Mouse (Mus musculus): ENCODE results near the gene Olfr524. TPM values are rescaled to one million over a fixed set of nuclear protein-coding genes. Genes with fewer than 3 reads are reported as not detected.

Olfr524 gene
- total and polyA plus RNA-seq, 2 experiments from 2014 or later, result not detected

GRCm38 (mm10) chr7:140184206-140184605 lies 21.6 kb downstream of the Olfr524 start:
- H3K9ac ChIP-seq (replicated peaks; ENCODE audit: low read depth, low read length), result no peak overlapping the region
- no peaks in the 10 kb centered on the region for H3K4me1 ChIP-seq (ENCODE audit: control insufficient read depth, insufficient read depth)
- H3K4me2 ChIP-seq (ENCODE audit: low read depth, low read length), result no peak overlapping the region
- no peak for ATAC-seq (ENCODE audit: insufficient read depth, low read depth)
- no peaks in the 10 kb centered on the region for H3K27me3 ChIP-seq (ENCODE audit: control insufficient read depth, insufficient read depth, low read length)
- TF ChIP-seq EP300 (IDR thresholded peaks at IDR 0.05; ENCODE audit: low read depth) (no peak), CTCF (IDR thresholded peaks at IDR 0.05; ENCODE audit: low read depth) (no peak)
- WGBS, result 74% methylated on average over 4 of the region's 4 CpGs
- no peak overlapping the region for H3K4me3 ChIP-seq (ENCODE audit: low read depth, low read length)
- H3K36me3 ChIP-seq (replicated peaks; ENCODE audit: control insufficient read depth, insufficient read depth, low read length), result no peaks in the 10 kb centered on the region
- no peak overlapping the region for H3K27ac ChIP-seq (ENCODE audit: low read depth)
- no peaks in the 10 kb centered on the region for H3K9me3 ChIP-seq (replicated peaks; ENCODE audit: control insufficient read depth, low read length)
- no peak for DNase-seq (ENCODE audit: low spot score)

GRCm38 (mm10) chr7:140180692-140181091 lies 25.1 kb downstream of the Olfr524 start:
- 68% methylated on average over 2 of the region's 2 CpGs for WGBS

GRCm38 (mm10) chr7:140179176-140179575 lies 26.6 kb downstream of the Olfr524 start:
- H3K4me3 ChIP-seq (ENCODE audit: low read depth, low read length), result no peak overlapping the region
- H3K27ac ChIP-seq (ENCODE audit: low read depth), result no peak overlapping the region
- no peaks in the 10 kb centered on the region for H3K27me3 ChIP-seq (ENCODE audit: control insufficient read depth, insufficient read depth, low read length)
- 87% methylated on average over 2 of the region's 2 CpGs for WGBS
- ATAC-seq (ENCODE audit: insufficient read depth, low read depth), result no peak
- H3K9ac ChIP-seq (replicated peaks; ENCODE audit: low read depth, low read length), result no peak overlapping the region
- no peak for DNase-seq (ENCODE audit: low spot score)
- H3K9me3 ChIP-seq (replicated peaks; ENCODE audit: control insufficient read depth, low read length), result no peaks in the 10 kb centered on the region
- TF ChIP-seq CTCF (IDR thresholded peaks at IDR 0.05; ENCODE audit: low read depth) (no peak), EP300 (IDR thresholded peaks at IDR 0.05; ENCODE audit: low read depth) (no peak)
- no peaks in the 10 kb centered on the region for H3K4me1 ChIP-seq (ENCODE audit: control insufficient read depth, insufficient read depth)
- no peaks in the 10 kb centered on the region for H3K36me3 ChIP-seq (replicated peaks; ENCODE audit: control insufficient read depth, insufficient read depth, low read length)
- no peak overlapping the region for H3K4me2 ChIP-seq (ENCODE audit: low read depth, low read length)

More at GRCm38 (mm10) chr7:140180692-140181091, 25.1 kb downstream of the Olfr524 start:
- no peak for DNase-seq (ENCODE audit: low spot score)
- no peaks in the 10 kb centered on the region for H3K27me3 ChIP-seq (ENCODE audit: control insufficient read depth, insufficient read depth, low read length)
- H3K4me3 ChIP-seq (ENCODE audit: low read depth, low read length), result no peak overlapping the region
- no peaks in the 10 kb centered on the region for H3K4me1 ChIP-seq (ENCODE audit: control insufficient read depth, insufficient read depth)
- H3K27ac ChIP-seq (ENCODE audit: low read depth), result no peak overlapping the region
- no peak overlapping the region for H3K4me2 ChIP-seq (ENCODE audit: low read depth, low read length)
- no peak overlapping the region for H3K9ac ChIP-seq (replicated peaks; ENCODE audit: low read depth, low read length)
- ATAC-seq (ENCODE audit: insufficient read depth, low read depth), result no peak
- H3K9me3 ChIP-seq (replicated peaks; ENCODE audit: control insufficient read depth, low read length), result no peaks in the 10 kb centered on the region
- TF ChIP-seq EP300 (IDR thresholded peaks at IDR 0.05; ENCODE audit: low read depth) (no peak), CTCF (IDR thresholded peaks at IDR 0.05; ENCODE audit: low read depth) (no peak)
- H3K36me3 ChIP-seq (replicated peaks; ENCODE audit: control insufficient read depth, insufficient read depth, low read length), result no peaks in the 10 kb centered on the region

GRCm38 (mm10) chr7:140172936-140173335 lies 32.8 kb downstream of the Olfr524 start, which contains the start of gene Olfr523:
Gene Olfr523, plus strand, starts transcription at chr7:140173217.
- Histone ChIP-seq H3K4me3 (ENCODE audit: low read depth, low read length) (no peak within 1 kb of the TSS), H3K27ac (ENCODE audit: low read depth) (no peak within 1 kb of the TSS), H3K9ac (replicated peaks; ENCODE audit: low read depth, low read length) (no peak within 1 kb of the TSS), H3K27me3 (ENCODE audit: control insufficient read depth, insufficient read depth, low read length) (no peaks in the 10 kb centered on the region), H3K9me3 (replicated peaks; ENCODE audit: control insufficient read depth, low read length) (no peaks in the 10 kb centered on the region), H3K4me1 (ENCODE audit: control insufficient read depth, insufficient read depth) (no peaks in the 10 kb centered on the region), H3K4me2 (ENCODE audit: low read depth, low read length) (no peak within 1 kb of the TSS), H3K36me3 (replicated peaks; ENCODE audit: control insufficient read depth, insufficient read depth, low read length) (no peaks in the 10 kb centered on the region)
- DNase-seq (ENCODE audit: low spot score) (no peak), ATAC-seq (ENCODE audit: insufficient read depth, low read depth) (no peak)
- 25% methylated on average over 1 of the region's 1 CpGs for WGBS
- no peak for TF ChIP-seq CTCF (IDR thresholded peaks at IDR 0.05; ENCODE audit: low read depth)
- TF ChIP-seq EP300 (IDR thresholded peaks at IDR 0.05; ENCODE audit: low read depth), result no peak

- TF ChIP-seq CTCF (IDR thresholded peaks at IDR 0.05; ENCODE audit: low read depth), result no peak
- TF ChIP-seq EP300 (IDR thresholded peaks at IDR 0.05; ENCODE audit: low read depth), result no peak
- ATAC-seq (ENCODE audit: insufficient read depth, low read depth), result no peak
- no peak for DNase-seq (ENCODE audit: low spot score)
- Histone ChIP-seq H3K4me1 (ENCODE audit: control insufficient read depth, insufficient read depth) (no peaks in the 10 kb centered on the region), H3K27ac (ENCODE audit: low read depth) (no peak overlapping the region), H3K9me3 (replicated peaks; ENCODE audit: control insufficient read depth, low read length) (no peaks in the 10 kb centered on the region), H3K4me2 (ENCODE audit: low read depth, low read length) (no peak overlapping the region), H3K27me3 (ENCODE audit: control insufficient read depth, insufficient read depth, low read length) (no peaks in the 10 kb centered on the region), H3K9ac (replicated peaks; ENCODE audit: low read depth, low read length) (no peak overlapping the region), H3K4me3 (ENCODE audit: low read depth, low read length) (no peak overlapping the region), H3K36me3 (replicated peaks; ENCODE audit: control insufficient read depth, insufficient read depth, low read length) (no peaks in the 10 kb centered on the region)
- WGBS, result 83% methylated on average over 3 of the region's 3 CpGs
These were observed 34.9 kb downstream of the Olfr524 start for GRCm38 (mm10) chr7:140170863-140171262.

GRCm38 (mm10) chr7:140169386-140169785 lies 36.4 kb downstream of the Olfr524 start:
- Histone ChIP-seq H3K27ac (ENCODE audit: low read depth) (no peak overlapping the region), H3K9me3 (replicated peaks; ENCODE audit: control insufficient read depth, low read length) (no peaks in the 10 kb centered on the region), H3K4me3 (ENCODE audit: low read depth, low read length) (no peak overlapping the region), H3K4me2 (ENCODE audit: low read depth, low read length) (no peak overlapping the region), H3K9ac (replicated peaks; ENCODE audit: low read depth, low read length) (no peak overlapping the region), H3K36me3 (replicated peaks; ENCODE audit: control insufficient read depth, insufficient read depth, low read length) (no peaks in the 10 kb centered on the region), H3K27me3 (ENCODE audit: control insufficient read depth, insufficient read depth, low read length) (no peaks in the 10 kb centered on the region), H3K4me1 (ENCODE audit: control insufficient read depth, insufficient read depth) (no peaks in the 10 kb centered on the region)
- WGBS, result 69% methylated on average over 4 of the region's 4 CpGs
- ATAC-seq (ENCODE audit: insufficient read depth, low read depth) (no peak), DNase-seq (ENCODE audit: low spot score) (no peak)
- TF ChIP-seq EP300 (IDR thresholded peaks at IDR 0.05; ENCODE audit: low read depth) (no peak), CTCF (IDR thresholded peaks at IDR 0.05; ENCODE audit: low read depth) (no peak)

Measured in heart, postnatal 0 days (tissue).